Mouse (Mus musculus) left cerebral cortex, postnatal 4 days (tissue): ENCODE measurements around the gene Tmem132d. TPM values are rescaled to one million over a fixed set of nuclear protein-coding genes. Genes with fewer than 3 reads are reported as not detected.
A peak's percentile ranks its signal among the peaks of the same experiment; 100 is the strongest.

Experiments
- DNase-seq: peaks from one replicate; pipeline ENCODE4 v3.0.0-alpha.2; 2022
- intact Hi-C: fragments of 180-260 bp; cut with DNase I; formaldehyde crosslinking; loops from one replicate; pipeline ENCODE4 v1.15.1; 2025
- total RNA-seq, 2 experiments: library from RNA; stranded (reverse); gene quantifications; 2 replicates each; pipeline ENCODE4 v1.2.3; 2021

Gene Tmem132d
- 10 to 100 TPM in 1 of 2 experiments, 1 to 10 TPM in 1; 6.3 to 10.0 TPM for total RNA-seq

DNA sequence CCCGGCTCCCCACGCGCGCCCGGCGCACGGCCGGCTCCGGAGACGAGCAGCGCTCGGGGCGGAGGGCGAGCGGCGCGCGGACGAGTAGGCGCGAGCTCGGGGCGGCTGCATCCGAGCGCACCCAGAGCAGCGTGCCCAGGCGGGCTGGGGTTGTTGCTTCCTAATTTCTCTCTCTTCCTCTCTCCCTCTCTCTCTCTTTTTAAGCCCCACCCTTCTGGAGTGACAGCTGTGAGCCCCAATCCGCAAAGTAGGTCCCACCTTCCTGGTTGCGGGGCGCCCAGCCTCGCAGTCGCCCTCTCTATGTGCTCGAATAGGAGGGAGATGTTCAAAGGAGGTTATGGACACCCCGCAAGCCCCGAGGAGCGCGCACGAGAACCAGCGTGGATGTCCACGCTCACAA is at the start of gene Tmem132d:
Gene Tmem132d (minus strand): TSS at position 162 of the 400 bp plus-strand sequence.
- DNase-seq, result peak; percentile 32
- intact Hi-C loops, result no loop called here

DNA sequence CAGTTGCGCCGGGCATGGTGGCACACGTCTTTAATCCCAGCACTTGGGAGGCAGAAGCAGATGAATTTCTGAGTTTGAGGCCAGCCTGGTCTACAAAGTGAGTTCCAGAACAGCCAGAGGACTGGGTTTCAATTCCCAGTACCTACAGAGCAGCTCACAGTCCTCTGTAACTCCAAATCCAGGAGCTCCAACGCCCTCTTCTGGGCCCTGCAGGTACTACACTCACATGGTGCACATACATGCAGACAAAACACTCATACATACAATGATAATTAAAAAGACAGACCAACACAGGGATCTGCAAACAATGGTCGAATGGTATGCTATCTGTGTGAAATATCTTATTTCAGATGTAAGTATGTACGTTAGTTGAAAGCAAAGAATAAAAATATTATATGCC is 47.9 kb upstream of the Tmem132d start:
- DNase-seq, result no peak
- intact Hi-C loops, result no loop called here

- intact Hi-C loops, result no loop called here
- DNase-seq, result no peak
Observed at GRCm38 (mm10) chr5:128475372-128475771, 42.5 kb upstream of the Tmem132d start.

DNA sequence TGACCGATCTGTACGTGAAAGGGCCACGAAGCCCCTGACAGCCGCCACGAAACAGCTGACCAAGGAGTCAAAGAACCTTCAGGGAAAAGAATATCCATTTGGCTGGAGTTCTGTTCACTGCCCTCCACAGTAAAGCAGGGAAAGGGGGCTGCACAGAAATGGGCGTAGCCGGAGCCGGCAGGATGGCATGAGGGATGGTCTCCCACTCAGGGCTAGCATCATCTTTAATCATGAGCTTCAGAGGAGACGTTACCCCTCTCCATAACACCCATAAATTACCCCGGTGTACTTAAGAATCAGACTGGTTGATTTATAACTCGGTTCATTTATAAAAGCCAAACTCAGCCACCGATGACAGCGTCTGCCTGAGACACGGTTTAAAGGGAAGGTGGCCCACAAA is 36.9 kb upstream of the Tmem132d start:
- intact Hi-C loops, result no loop called here

GRCm38 (mm10) chr5:128464514-128464913 is 31.6 kb upstream of the Tmem132d start:
- DNase-seq, result no peak
- intact Hi-C loops, result no loop called here

More for the DNA sequence above, 36.9 kb upstream of the Tmem132d start:
- no peak for DNase-seq

GRCm38 (mm10) chr5:128460605-128461004 is 27.7 kb upstream of the Tmem132d start:
- intact Hi-C loops, result no loop called here
- DNase-seq, result no peak

DNA sequence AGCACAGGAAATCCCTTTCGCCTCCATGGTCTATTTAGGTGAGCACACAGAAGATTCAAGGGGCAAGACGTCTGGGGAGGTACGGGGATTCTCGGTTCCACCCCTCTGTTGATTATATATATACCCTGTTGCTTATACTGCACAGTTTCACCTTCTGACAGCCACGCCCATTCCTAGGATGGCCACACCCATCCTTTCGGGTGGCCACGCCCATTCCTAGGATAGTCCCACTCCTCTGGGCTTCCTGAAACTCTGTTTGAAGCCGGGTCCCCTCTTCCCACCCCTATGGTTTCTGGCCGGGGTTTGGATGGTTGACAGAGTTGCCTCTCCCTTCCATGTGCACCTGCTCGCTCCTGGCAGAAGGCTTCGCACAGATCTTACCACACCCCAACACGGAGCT is 22.9 kb upstream of the Tmem132d start:
- intact Hi-C loops, result no loop called here
- no peak for DNase-seq

- intact Hi-C loops, result no loop called here
- no peak for DNase-seq
Observed at GRCm38 (mm10) chr5:128452196-128452595, 19.3 kb upstream of the Tmem132d start.

GRCm38 (mm10) chr5:128450808-128451207 is 17.9 kb upstream of the Tmem132d start:
- intact Hi-C loops, result no loop called here
- no peak for DNase-seq

DNA sequence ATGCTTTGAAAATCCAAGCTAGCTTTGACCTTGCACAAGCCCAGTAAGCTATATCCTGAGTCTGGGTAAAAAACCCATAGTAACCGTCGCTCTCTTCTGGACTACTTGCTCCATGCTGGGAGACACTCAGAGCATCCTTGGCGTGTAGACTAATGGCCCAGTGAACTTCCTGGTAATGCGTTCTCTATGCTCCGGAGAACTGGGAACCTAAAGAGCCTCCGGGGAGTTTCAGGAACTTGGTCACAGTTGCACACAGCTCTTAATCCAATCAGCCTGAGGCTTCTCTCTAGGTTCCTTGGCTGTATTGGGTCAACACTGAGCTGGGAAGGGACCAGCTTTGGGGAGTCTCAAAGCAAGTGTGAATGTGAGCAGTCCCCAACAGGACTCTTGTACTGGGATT is 12.0 kb upstream of the Tmem132d start:
- DNase-seq, result no peak
- intact Hi-C loops, result no loop called here

- intact Hi-C loops, result no loop called here
Observed at GRCm38 (mm10) chr5:128443848-128444247, 11.0 kb upstream of the Tmem132d start.

DNA sequence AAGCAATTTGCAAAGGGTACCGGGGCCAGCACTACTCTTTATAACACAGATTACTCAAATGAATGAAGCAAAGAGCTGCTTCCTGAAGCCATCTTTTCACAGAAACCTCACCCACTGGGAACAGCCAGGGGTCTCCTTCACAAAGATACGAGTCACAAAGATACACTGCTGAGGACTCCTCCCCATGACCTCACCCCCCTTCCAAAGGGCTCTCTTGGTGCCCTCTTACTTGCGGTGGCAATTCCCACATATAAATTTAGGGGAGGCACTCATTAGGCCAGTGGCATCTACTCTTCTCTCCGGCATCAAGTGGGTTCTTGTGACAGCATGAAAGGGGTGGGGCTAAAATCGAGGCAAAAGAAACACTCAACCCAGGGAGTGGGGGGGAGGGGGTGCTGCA is 8.2 kb upstream of the Tmem132d start:
- DNase-seq, result no peak
- intact Hi-C loops, result loop anchor here (2.0 kb wide), 1 partner anchor 848 kb away; no protein-coding TSS in a partner anchor

More at GRCm38 (mm10) chr5:128443848-128444247, 11.0 kb upstream of the Tmem132d start:
- DNase-seq, result no peak

- DNase-seq, result peak; percentile 80
- intact Hi-C loops, result loop anchor here (2.0 kb wide), 1 partner anchor 847 kb away; no protein-coding TSS in a partner anchor
Observed at GRCm38 (mm10) chr5:128439828-128440227, 7.0 kb upstream of the Tmem132d start.

- intact Hi-C loops, result no loop called here
- peak; percentile 76 for DNase-seq
Observed at GRCm38 (mm10) chr5:128438078-128438477, 5.2 kb upstream of the Tmem132d start.

- intact Hi-C loops, result no loop called here
- DNase-seq, result peak; percentile 90
Observed at GRCm38 (mm10) chr5:128436909-128437308, 4.0 kb upstream of the Tmem132d start.

DNA sequence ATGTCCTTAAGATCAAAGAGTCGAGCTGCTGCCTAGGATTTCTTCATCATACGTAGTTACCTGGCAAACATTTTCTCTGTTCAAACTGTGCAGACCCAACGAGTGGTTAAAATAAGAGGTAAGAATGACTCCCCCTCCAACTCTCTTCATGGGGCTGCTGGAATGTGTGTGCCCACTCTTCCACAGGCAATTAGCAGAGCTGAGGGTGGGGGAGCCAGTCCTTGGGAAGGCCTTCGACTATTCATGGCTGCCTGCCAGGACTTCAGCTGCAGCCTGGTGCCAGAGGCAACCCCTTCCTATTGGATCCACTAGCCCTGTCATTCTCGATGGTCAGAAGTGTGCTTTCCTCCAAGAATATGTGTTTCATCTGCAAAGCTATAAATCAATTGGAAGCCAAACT is 2.8 kb upstream of the Tmem132d start:
- peak; percentile 85 for DNase-seq
- intact Hi-C loops, result no loop called here

DNA sequence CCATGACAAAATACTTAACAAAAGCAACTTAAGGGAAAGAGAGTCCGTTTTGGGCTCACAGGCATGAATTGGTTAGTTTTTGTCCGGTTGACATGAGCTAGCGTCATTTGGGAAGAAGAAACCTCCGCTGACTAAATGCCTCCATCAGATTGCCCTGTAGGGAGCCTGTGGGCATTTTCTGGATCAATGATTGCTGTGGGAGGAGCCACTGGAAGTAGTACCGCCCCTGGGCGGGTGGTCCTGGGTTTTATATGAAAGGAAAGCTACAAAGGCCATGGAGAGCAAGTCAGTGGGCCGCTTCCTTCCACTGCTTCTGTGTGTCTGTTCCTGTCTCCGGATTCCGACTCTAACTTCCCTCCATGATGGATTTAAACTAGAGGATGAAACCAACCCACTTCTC is 909 bp upstream of the Tmem132d start:
- intact Hi-C loops, result no loop called here
- DNase-seq, result no peak

DNA sequence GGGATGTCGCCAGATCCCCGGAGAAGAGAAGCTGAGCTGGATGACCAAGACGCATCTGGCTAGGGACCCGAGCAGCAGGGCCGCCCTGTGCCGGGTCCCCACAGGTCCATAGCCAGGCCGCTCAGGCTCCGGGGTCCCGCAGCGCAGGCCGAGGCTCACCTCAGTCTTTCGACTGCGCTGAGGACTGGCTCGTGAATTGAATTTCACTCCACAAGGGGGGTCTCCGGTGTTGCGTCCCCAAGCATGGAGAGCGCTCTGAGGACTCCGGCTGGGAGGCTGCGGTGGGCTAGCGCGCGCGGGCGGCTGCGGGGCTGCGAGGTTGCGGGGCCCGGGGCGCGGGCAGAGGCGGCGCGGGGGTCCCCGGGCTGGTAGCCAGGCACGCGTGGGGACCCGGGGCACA is 455 bp downstream of the Tmem132d start:
- intact Hi-C loops, result no loop called here
- DNase-seq, result no peak

GRCm38 (mm10) chr5:128424636-128425035 is 8.2 kb downstream of the Tmem132d start:
- intact Hi-C loops, result no loop called here
- no peak for DNase-seq

GRCm38 (mm10) chr5:128424213-128424612 is 8.7 kb downstream of the Tmem132d start:
- no peak for DNase-seq
- intact Hi-C loops, result no loop called here

- intact Hi-C loops, result no loop called here
- DNase-seq, result no peak
Observed at GRCm38 (mm10) chr5:128422090-128422489, 10.8 kb downstream of the Tmem132d start.

DNA sequence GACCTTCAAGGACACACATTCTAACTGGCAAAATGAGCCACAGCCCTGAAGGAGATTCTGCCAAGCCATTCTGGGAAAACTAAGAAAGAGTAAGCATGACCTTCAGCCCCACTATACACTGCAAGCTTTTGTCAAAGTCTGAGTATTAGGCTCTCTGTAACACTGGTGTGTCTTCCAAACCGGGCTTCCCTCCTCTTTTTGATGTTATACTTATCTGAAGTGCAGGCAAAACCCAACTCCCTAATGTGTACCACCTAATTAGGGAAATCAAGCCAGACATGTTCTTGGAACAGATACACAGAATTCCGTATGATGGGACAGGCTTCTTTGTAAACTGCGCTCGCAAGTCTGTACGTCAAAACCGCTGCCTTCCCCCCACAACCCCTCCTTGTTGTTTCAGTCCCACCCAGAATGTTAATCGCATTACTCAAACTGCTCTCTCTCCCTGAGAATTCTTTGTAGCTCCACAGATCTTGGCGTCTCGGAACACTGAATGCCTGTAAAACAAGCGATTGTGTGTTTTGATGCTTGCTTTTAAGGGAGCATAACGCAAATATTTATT is 14.6 kb downstream of the Tmem132d start:
- DNase-seq, result no peak
- intact Hi-C loops, result no loop called here

DNA sequence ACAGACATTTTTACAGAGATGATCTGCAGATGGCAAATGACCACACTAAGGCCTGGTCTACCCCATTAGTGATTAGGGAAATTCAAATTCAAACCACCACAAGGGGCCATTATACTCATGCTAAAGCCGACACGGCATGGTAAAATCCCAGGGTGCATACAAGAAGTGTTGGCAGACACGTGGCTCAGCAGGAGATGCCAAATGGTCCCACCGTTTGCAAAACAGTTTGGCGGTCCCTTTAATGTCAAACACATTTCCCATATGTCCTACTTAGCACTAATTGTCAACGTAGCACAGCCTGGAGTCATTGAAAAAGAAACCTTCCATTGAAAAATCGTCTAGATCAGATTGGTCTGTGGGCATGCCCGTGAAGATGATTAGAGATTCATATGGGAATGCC is 18.8 kb downstream of the Tmem132d start:
- DNase-seq, result no peak
- intact Hi-C loops, result no loop called here
